Mouse (Mus musculus) forebrain, embryonic 12.5 days (tissue): ENCODE data around the gene Tsen2. TPM values are rescaled to one million over a fixed set of nuclear protein-coding genes. Genes with fewer than 3 reads are reported as not detected.

Experiments
- ATAC-seq: fragments of 200-750 bp; cut with Nextera tagmentation; 2 replicates; pipeline ENCODE4 v1.8.0; 2017; ENCODE audit warnings: moderate TSS enrichment; ENCODE audit not compliant: low FRiP score
- H3K27ac ChIP-seq: fragments of 300-500 bp; sonication (generic); 2 replicates; pipeline ENCODE4 v1.5.1; 2016; ENCODE audit warnings: mild to moderate bottlenecking
- H3K27me3 ChIP-seq: fragments of 300-500 bp; sonication (generic); 2 replicates; pipeline ENCODE4 v1.6.1; 2016; ENCODE audit warnings: mild to moderate bottlenecking
- H3K36me3 ChIP-seq: fragments of 300-500 bp; sonication (generic); replicated peaks from 2 replicates; pipeline ENCODE4 v1.6.1; 2016; ENCODE audit warnings: mild to moderate bottlenecking
- H3K4me1 ChIP-seq: fragments of 300-500 bp; sonication (generic); 2 replicates; pipeline ENCODE4 v1.6.1; 2016
- H3K4me2 ChIP-seq: fragments of 300-500 bp; sonication (generic); 2 replicates; pipeline ENCODE4 v1.6.1; 2016; ENCODE audit warnings: mild to moderate bottlenecking, moderate library complexity
- H3K4me3 ChIP-seq: fragments of 300-500 bp; sonication (generic); replicated peaks from 2 replicates; pipeline ENCODE4 v1.5.1; 2016; ENCODE audit warnings: mild to moderate bottlenecking
- H3K9ac ChIP-seq: fragments of 300-500 bp; sonication (generic); 2 replicates; pipeline ENCODE4 v1.6.1; 2016; ENCODE audit warnings: mild to moderate bottlenecking
- H3K9me3 ChIP-seq: fragments of 300-500 bp; sonication (generic); 2 replicates; pipeline ENCODE4 v1.6.1; 2016
- WGBS: fragments of 180-500 bp; shearing (Covaris S2); methylation state at CpG from one replicate; pipeline ENCODE4 v1.1.7; 2016; 5-methylcytosine and 5-hydroxymethylcytosine counted together
- polyA plus RNA-seq: library from polyadenylated mRNA; unstranded; fragments of >200 nt; fragmentation: Nextera tagmentation; extraction: Ambion mirVana; gene quantifications from 2 replicates; pipeline ENCODE4 v1.2.1, GENCODE M21; 2016

The Tsen2 gene
- polyA plus RNA-seq, 1 experiment from 2014 or later: 30.3 TPM

DNA sequence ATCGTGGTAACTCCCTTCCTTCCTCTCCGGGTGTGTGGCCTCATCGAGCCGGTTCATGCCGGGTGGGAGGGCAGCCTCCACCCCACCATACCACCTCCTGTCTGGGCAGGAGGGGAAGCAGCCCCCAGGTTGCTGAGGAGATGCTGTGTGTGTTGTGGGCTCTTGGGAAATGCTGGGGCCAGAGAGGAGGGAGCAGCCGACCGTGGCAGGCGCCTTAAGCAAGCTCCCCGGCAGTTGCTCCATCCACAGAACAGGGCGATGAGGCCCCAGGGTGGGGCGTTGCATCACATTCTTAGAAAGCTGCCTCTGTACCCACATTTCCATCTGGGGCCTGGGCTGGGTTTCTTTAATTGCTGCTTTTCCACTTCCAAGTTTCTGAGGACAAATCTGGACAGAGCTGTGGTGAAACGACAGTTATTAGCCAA, 25.2 kb upstream of the Tsen2 start:
- no peak for ATAC-seq
- 76% methylated on average over 12 of the region's 12 CpGs for WGBS
- H3K9ac ChIP-seq: no peak overlapping the region
- H3K27ac ChIP-seq: no peak overlapping the region
- no peaks in the 10 kb centered on the region for H3K36me3 ChIP-seq
- 0 out of 2 replicates have a peak, but pooled peaks cover 2% of the 10 kb centered on the region for H3K4me1 ChIP-seq
- no peak overlapping the region for H3K4me2 ChIP-seq
- H3K9me3 ChIP-seq: no peaks in the 10 kb centered on the region
- H3K27me3 ChIP-seq: no peaks in the 10 kb centered on the region; the same call in 1 of the 2 replicates
- no peak overlapping the region for H3K4me3 ChIP-seq

DNA sequence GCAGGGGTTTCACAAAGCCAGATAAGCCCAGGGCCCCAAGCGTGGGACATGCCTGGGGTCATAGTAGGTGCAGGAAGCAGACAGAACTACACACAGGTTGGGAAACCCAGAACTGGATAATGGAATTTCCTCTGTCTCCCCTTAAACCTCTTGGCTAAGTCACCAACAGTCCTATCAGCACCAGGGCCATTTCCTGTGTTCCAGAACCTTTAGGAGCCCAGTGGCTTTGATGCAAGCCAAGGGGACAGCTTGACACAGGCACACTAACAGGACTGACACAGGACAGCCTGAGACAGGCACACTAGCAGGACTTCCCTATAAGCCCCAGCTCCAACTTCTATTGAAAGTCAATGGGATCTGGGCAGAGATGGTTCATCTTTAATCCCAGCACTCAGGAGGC, 22.5 kb upstream of the Tsen2 start:
- ATAC-seq: no peak
- 0 out of 2 replicates have a peak, but pooled peaks cover 2% of the 10 kb centered on the region for H3K4me1 ChIP-seq
- H3K4me2 ChIP-seq: no peak overlapping the region
- H3K27ac ChIP-seq: no peak overlapping the region
- H3K36me3 ChIP-seq: no peaks in the 10 kb centered on the region
- no peak overlapping the region for H3K9ac ChIP-seq
- no peak overlapping the region for H3K4me3 ChIP-seq
- H3K9me3 ChIP-seq: no peaks in the 10 kb centered on the region
- no peaks in the 10 kb centered on the region; the same call in 1 of the 2 replicates for H3K27me3 ChIP-seq
- 85% methylated on average over 1 of the region's 1 CpGs for WGBS

DNA sequence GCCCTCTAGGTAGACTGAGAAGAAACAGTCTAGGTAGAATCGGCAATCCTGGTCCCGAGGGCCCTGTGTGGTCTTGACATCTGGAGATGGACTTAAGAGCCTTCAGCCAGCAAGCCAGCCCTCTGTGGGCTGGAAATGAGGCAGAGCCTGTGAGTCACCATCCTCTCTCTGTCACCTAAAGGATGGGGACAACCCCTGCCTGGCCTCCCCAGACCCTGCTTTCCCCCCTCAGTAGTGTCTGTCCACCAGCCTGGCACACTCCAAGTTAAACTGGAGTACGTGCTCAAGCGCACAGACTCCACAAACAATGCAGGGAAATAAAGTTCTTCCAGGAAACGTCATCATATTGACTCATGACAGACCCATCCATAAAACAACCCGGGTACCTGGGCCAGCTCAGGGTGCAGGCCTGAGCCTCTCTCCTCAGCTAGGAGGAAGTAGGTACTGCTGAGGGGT, 21.7 kb upstream of the Tsen2 start:
- 91% methylated on average over 6 of the region's 6 CpGs for WGBS
- no peak for ATAC-seq
- Histone ChIP-seq H3K9me3 (no peaks in the 10 kb centered on the region), H3K4me1 (0 out of 2 replicates have a peak, but pooled peaks cover 2% of the 10 kb centered on the region), H3K9ac (no peak overlapping the region), H3K36me3 (no peaks in the 10 kb centered on the region), H3K27ac (no peak overlapping the region), H3K4me2 (no peak overlapping the region), H3K4me3 (no peak overlapping the region), H3K27me3 (no peaks in the 10 kb centered on the region; the same call in 1 of the 2 replicates)

DNA sequence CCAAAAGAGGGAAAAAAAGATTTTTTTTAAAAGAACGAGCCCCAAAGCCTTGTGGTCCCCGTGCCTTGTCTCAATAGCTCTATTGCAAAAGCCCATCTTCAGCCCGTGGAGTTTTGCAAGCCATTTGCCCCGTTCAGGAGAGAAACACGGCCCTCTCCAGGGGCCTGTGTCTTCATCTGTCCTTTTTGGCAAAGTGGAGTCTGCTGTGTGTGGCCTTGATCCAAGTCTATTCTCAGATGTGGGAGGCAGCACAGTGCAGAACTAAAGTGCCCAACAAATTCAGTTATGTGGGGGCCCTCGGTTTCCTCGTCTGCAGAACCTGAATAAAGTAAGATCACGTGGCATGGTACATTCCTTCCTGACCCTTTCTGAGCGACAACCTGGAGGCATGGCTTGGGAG, 21.3 kb upstream of the Tsen2 start:
- H3K27me3 ChIP-seq: no peaks in the 10 kb centered on the region; the same call in 1 of the 2 replicates
- H3K4me3 ChIP-seq: no peak overlapping the region
- WGBS: 87% methylated on average over 9 of the region's 9 CpGs
- H3K4me1 ChIP-seq: 0 out of 2 replicates have a peak, but pooled peaks cover 2% of the 10 kb centered on the region
- H3K36me3 ChIP-seq: no peaks in the 10 kb centered on the region
- no peak for ATAC-seq
- H3K9ac ChIP-seq: no peak overlapping the region
- no peak overlapping the region for H3K27ac ChIP-seq
- no peaks in the 10 kb centered on the region for H3K9me3 ChIP-seq
- no peak overlapping the region for H3K4me2 ChIP-seq

DNA sequence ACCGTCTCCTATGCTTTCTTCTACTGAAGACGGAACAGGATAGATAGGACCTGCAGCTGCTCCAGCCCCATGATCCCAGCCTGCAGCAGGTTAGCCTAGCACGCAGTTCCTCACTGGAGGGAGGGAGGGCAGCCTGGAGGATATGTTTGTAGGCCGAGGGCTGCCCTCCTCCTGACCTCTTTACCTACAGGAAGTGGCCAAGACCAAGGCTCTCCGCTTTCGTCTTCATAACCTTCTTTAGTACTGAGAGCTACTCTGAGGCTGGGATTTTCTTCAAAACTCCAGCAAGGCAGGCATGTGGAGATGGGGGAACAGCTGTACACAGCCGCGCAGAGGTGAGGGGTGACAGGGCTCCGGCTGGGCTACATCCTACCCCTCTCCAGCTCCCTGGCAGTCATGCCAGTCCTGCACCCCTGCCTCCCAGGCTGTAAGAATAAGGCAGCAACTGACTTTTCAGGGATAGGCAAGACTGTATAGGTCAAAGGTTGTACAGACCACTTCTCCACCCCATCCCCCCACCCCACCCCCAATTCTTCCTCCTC, 19.9 kb upstream of the Tsen2 start:
- H3K4me2 ChIP-seq: no peak overlapping the region
- no peak overlapping the region for H3K27ac ChIP-seq
- no peak overlapping the region for H3K4me3 ChIP-seq
- H3K4me1 ChIP-seq: no peaks in the 10 kb centered on the region
- no peaks in the 10 kb centered on the region for H3K9me3 ChIP-seq
- H3K9ac ChIP-seq: no peak overlapping the region
- no peaks in the 10 kb centered on the region; the same call in 1 of the 2 replicates for H3K27me3 ChIP-seq
- no peak for ATAC-seq
- H3K36me3 ChIP-seq: no peaks in the 10 kb centered on the region
- WGBS: 88% methylated on average over 9 of the region's 9 CpGs

DNA sequence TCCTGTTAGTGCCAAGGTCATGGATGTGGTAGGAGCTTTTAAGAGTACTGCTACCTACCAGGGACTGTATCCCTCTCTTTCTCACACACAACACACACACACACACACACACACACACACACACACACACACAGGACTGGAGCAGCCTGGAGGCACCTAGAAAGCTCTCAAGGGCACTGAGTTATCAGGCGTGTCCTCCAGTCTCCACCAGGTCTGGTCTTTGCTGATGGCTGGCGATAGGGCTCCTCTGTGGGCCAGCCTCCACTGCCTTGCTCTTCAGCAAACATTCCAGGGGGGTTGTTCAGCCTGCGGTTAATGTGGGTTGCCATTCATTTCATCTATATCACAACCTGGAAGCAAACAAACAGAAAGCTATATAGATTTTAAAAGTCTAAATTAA, 17.0 kb upstream of the Tsen2 start:
- Histone ChIP-seq H3K9ac (no peak overlapping the region), H3K9me3 (no peaks in the 10 kb centered on the region), H3K4me3 (no peak overlapping the region), H3K4me2 (no peak overlapping the region), H3K27me3 (no peaks in the 10 kb centered on the region), H3K27ac (no peak overlapping the region), H3K4me1 (no peaks in the 10 kb centered on the region), H3K36me3 (no peaks in the 10 kb centered on the region)
- ATAC-seq: no peak
- 93% methylated on average over 3 of the region's 3 CpGs for WGBS

DNA sequence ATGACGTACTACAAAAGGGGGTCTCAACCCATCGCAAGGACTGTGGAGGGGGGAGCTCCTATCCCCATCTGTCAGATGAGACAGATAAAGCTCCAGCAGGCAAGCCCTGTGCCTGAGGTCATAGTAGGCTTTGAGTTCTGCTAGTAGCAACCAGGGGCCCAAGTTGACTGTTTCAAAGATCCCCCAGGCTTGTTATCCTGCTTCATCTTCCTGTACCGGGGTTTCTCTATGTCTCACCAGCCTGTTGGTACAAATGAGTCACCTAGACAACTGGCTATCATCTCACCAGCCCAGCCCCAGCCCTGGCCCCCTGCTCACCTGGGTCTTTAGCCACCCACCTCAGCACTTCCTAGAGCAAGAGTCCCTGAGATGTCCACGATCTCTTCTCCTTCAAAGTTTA, 16.1 kb upstream of the Tsen2 start:
- H3K4me3 ChIP-seq: no peak overlapping the region
- no peaks in the 10 kb centered on the region for H3K27me3 ChIP-seq
- H3K27ac ChIP-seq: no peak overlapping the region
- no peaks in the 10 kb centered on the region for H3K36me3 ChIP-seq
- H3K4me2 ChIP-seq: no peak overlapping the region
- H3K4me1 ChIP-seq: no peaks in the 10 kb centered on the region
- no peak overlapping the region for H3K9ac ChIP-seq
- no peak for ATAC-seq
- no peaks in the 10 kb centered on the region for H3K9me3 ChIP-seq
- WGBS: 96% methylated on average over 4 of the region's 4 CpGs

DNA sequence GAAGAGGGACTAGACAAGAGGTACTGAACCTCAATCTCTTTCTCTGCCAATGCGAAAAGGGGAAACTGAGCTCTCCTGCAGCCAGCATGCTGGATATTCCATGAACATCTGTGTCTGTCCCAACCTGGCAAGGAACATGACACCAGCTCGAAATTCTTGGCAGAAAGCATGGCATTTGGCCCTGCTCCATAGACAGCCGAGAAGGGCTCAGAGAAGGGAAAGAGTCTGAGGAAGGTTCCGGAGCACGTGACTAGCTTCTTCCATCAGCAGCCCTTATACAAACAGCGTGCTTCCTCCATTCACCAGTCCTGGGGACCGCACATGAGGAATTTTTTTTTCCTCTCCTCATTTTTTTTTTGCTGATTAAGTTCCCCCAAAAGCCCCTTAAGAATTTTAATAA, 9.8 kb upstream of the Tsen2 start:
- 76% methylated on average over 7 of the region's 7 CpGs for WGBS
- Histone ChIP-seq H3K36me3 (no peaks in the 10 kb centered on the region), H3K9me3 (no peaks in the 10 kb centered on the region)

DNA sequence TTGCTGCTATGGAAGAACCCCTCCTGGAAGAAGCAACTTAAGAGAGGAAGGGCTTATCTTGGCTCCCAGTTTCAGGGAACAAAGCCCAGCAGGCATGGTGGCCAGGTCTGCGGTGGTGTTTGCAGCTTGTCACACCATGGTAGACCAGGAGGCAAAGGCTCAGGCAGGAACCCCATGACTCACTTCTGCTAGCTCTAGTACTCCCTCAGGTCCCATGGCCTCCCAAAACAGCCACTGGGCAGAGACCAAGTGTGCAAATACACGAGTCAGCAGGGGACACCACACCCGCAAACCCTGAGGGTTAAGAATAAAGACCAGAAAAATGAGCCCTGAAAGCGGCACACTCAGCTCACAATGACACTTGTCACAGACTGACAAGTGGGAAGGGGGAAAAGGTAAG, 8.3 kb upstream of the Tsen2 start:
- H3K4me1 ChIP-seq: 0 out of 2 replicates have a peak, but pooled peaks cover 2% of the 10 kb centered on the region
- 68% methylated on average over 4 of the region's 4 CpGs for WGBS
- H3K27me3 ChIP-seq: no peaks in the 10 kb centered on the region
- no peak overlapping the region for H3K27ac ChIP-seq
- no peak overlapping the region for H3K9ac ChIP-seq
- H3K9me3 ChIP-seq: no peaks in the 10 kb centered on the region
- H3K4me2 ChIP-seq: no peak overlapping the region
- H3K4me3 ChIP-seq: no peak overlapping the region
- no peaks in the 10 kb centered on the region for H3K36me3 ChIP-seq
- no peak for ATAC-seq

More for the DNA sequence above, 9.8 kb upstream of the Tsen2 start:
- Histone ChIP-seq H3K4me1 (0 out of 2 replicates have a peak, but pooled peaks cover 2% of the 10 kb centered on the region), H3K27ac (no peak overlapping the region), H3K4me2 (no peak overlapping the region), H3K27me3 (no peaks in the 10 kb centered on the region), H3K4me3 (no peak overlapping the region), H3K9ac (no peak overlapping the region)
- no peak for ATAC-seq

DNA sequence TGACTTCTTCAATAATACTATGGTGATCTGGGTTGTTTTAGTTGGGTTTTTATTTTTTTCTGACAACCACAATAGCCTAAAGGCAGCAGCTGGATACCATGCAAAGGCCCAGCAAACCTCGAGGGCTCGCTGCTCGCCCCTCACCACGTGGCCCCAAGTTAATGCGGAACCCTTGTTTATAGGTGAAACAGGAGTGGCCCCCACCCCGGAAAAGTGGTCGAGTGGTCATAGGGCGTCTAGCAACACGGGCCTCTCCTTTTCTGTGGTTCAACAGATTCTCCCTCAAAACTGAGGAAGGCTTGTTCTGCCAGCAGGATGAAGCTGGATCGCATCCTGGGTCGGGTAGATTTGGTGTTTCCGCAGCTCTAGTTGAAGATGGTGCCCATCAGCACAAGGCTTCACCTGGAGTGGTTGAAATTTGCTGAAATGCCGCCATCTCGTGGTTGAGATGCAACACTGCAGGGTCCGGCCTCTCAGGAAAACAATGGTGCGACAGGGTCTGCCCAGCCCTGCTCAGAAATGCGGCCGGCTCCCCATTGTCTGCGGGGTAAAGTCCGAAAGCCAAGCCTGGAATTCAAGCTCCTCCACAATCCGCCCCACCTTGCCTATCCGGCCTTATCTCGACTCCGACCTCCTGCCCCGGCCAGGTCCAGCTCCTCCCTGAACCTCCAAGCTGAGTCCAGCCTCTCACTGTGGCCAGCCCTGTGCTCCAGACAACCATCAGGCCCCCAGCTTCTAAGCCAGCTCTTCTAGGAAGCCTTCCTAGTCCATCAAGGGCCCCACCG, 5.6 kb upstream of the Tsen2 start:
- Histone ChIP-seq H3K27me3 (no peaks in the 10 kb centered on the region), H3K4me3 (peak overlapping the region; percentile 25), H3K36me3 (no peaks in the 10 kb centered on the region), H3K4me1 (0 out of 2 replicates have a peak, but pooled peaks cover 2% of the 10 kb centered on the region), H3K4me2 (peak overlapping the region; percentile 51), H3K9me3 (no peaks in the 10 kb centered on the region), H3K27ac (no peak overlapping the region), H3K9ac (peak overlapping the region; percentile 55)
- WGBS: 21% methylated on average over 26 of the region's 26 CpGs
- ATAC-seq: peak; percentile 90

DNA sequence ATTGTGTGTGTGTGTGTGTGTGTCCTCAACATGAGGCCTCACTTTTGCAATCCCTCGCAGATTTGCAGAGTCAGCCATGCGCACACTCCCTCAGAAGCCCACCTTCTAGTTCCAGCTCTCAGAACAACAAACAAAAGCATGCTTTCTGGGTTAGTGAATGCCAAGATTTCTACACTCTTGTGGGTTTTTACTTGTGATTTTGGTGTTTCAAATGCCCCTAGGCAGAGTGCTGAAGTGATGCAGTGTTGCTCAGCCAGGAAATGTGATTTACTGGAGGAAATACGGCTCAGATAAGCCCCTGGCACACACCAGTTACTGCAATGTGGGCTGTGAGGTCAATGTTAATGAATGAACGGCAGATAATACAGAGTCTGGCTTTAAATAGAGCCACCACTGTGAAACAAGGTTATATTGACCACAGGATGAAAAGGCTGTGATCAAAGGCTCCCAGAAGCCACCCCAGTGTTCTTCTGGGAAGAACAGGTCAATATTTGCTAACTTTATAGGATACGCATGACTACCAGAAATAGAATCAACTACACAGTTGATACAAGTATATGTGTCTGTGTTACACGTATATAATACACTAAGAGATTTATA, 2.7 kb upstream of the Tsen2 start:
- no peak overlapping the region for H3K4me3 ChIP-seq
- WGBS: 54% methylated on average over 6 of the region's 6 CpGs

DNA sequence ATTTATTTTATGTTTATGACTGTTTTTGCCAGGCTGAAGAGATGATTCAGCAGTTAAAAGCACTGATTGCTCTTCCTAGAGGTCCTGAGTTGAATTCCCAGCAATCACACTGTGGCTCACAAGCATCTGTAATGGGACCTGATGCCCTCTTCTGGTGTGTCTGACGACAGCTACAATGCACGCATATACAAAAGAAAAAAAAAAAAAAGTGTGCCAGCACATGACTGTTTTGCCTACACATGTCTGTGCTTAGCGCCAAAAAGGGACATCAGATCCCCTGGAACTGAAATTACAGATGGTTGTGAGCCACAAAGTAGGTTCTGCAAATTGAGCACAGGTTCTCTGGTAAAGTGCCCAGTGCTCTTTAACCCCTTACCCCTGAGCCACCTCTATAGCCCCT, 2.1 kb upstream of the Tsen2 start:
- 75% methylated on average over 3 of the region's 3 CpGs for WGBS
- no peak overlapping the region for H3K4me2 ChIP-seq
- no peaks in the 10 kb centered on the region for H3K27me3 ChIP-seq
- no peaks in the 10 kb centered on the region for H3K36me3 ChIP-seq
- no peaks in the 10 kb centered on the region for H3K9me3 ChIP-seq
- no peak overlapping the region for H3K27ac ChIP-seq
- H3K4me1 ChIP-seq: peaks cover 7% of the 10 kb centered on the region; the same call in 1 of the 2 replicates
- no peak for ATAC-seq
- no peak overlapping the region for H3K4me3 ChIP-seq
- H3K9ac ChIP-seq: no peak overlapping the region

More for the DNA sequence above, 2.7 kb upstream of the Tsen2 start:
- no peaks in the 10 kb centered on the region for H3K27me3 ChIP-seq
- no peak overlapping the region for H3K27ac ChIP-seq
- no peak for ATAC-seq
- no peaks in the 10 kb centered on the region for H3K36me3 ChIP-seq
- peaks cover 7% of the 10 kb centered on the region; the same call in 1 of the 2 replicates for H3K4me1 ChIP-seq
- H3K9me3 ChIP-seq: no peaks in the 10 kb centered on the region
- no peak overlapping the region for H3K4me2 ChIP-seq
- H3K9ac ChIP-seq: no peak overlapping the region
